Mouse (Mus musculus): ENCODE results near the gene Nprl3. TPM values are rescaled to one million over a fixed set of nuclear protein-coding genes. Genes with fewer than 3 reads are reported as not detected.
"Not testable (repeated sequence)": the region's sequence is repeated elsewhere in the genome, so short reads cannot be mapped to it uniquely, and the experiment has no call there.

Gene Nprl3
- polyA plus RNA-seq, 1 experiment = 71.9 TPM

- Histone ChIP-seq H3K27ac (ENCODE audit: insufficient read depth, low read depth, low read length) (no peak overlapping the region), H3K4me1 (ENCODE audit: control insufficient read depth, insufficient read depth, low read length) (no peaks in the 10 kb centered on the region), H3K4me3 (ENCODE audit: insufficient read depth, low read depth, low read length) (no peak overlapping the region), H3K27me3 (replicated peaks; ENCODE audit: control insufficient read depth, insufficient read depth, low read length) (no peaks in the 10 kb centered on the region), H3K36me3 (ENCODE audit: control insufficient read depth, insufficient read depth, low read length) (peaks cover under 1% of the 10 kb centered on the region; the same call in 1 of the 2 replicates)
- TF ChIP-seq CTCF (conservative IDR thresholded peaks at IDR 0.05; ENCODE audit: insufficient read depth, insufficient read length, low read depth, low read length) = no peak
- TF ChIP-seq POLR2A (IDR thresholded peaks at IDR 0.05; ENCODE audit: low read depth, low read length) = no peak
- no peak for DNase-seq
- WGBS = 90% methylated on average over 18 of the region's 18 CpGs
Observed at GRCm38 (mm10) chr11:32215372-32216162, 51.9 kb downstream of the Nprl3 start.

GRCm38 (mm10) chr11:32210623-32211022 lies 56.9 kb downstream of the Nprl3 start:
- H3K4me3 ChIP-seq (ENCODE audit: insufficient read depth, low read depth, low read length) = no peak overlapping the region
- H3K36me3 ChIP-seq (ENCODE audit: control insufficient read depth, insufficient read depth, low read length) = peaks cover 5% of the 10 kb centered on the region; the same call in 1 of the 2 replicates
- TF ChIP-seq CTCF (conservative IDR thresholded peaks at IDR 0.05; ENCODE audit: insufficient read depth, insufficient read length, low read depth, low read length) (no peak), POLR2A (IDR thresholded peaks at IDR 0.05; ENCODE audit: low read depth, low read length) (no peak)
- no peaks in the 10 kb centered on the region for H3K27me3 ChIP-seq (replicated peaks; ENCODE audit: control insufficient read depth, insufficient read depth, low read length)
- no peak overlapping the region for H3K27ac ChIP-seq (ENCODE audit: insufficient read depth, low read depth, low read length)
- no peak for DNase-seq
- H3K4me1 ChIP-seq (ENCODE audit: control insufficient read depth, insufficient read depth, low read length) = no peaks in the 10 kb centered on the region
- 88% methylated on average over 9 of the region's 9 CpGs for WGBS

- WGBS = under 1% methylated on average over 52 of the region's 52 CpGs
- peak; percentile 99 for DNase-seq
Observed at GRCm38 (mm10) chr11:32205058-32205873, 62.2 kb downstream of the Nprl3 start, which contains the start of gene Snrnp25. Gene Snrnp25 (plus strand): TSS chr11:32205415.

GRCm38 (mm10) chr11:32201922-32202685 lies 65.4 kb downstream of the Nprl3 start:
- Histone ChIP-seq H3K36me3 (ENCODE audit: control insufficient read depth, insufficient read depth, low read length) (no peaks in the 10 kb centered on the region), H3K27ac (ENCODE audit: insufficient read depth, low read depth, low read length) (no peak overlapping the region), H3K4me3 (ENCODE audit: insufficient read depth, low read depth, low read length) (no peak overlapping the region), H3K27me3 (replicated peaks; ENCODE audit: control insufficient read depth, insufficient read depth, low read length) (no peaks in the 10 kb centered on the region), H3K4me1 (ENCODE audit: control insufficient read depth, insufficient read depth, low read length) (no peaks in the 10 kb centered on the region)
- no peak for DNase-seq
- TF ChIP-seq POLR2A (IDR thresholded peaks at IDR 0.05; ENCODE audit: low read depth, low read length) (no peak), CTCF (conservative IDR thresholded peaks at IDR 0.05; ENCODE audit: insufficient read depth, insufficient read length, low read depth, low read length) (no peak)
- WGBS = 74% methylated on average over 11 of the region's 11 CpGs

More at GRCm38 (mm10) chr11:32205058-32205873, 62.2 kb downstream of the Nprl3 start, which contains the start of gene Snrnp25:
- H3K4me1 ChIP-seq (ENCODE audit: control insufficient read depth, insufficient read depth, low read length) = no peaks in the 10 kb centered on the region
- H3K4me3 ChIP-seq (ENCODE audit: insufficient read depth, low read depth, low read length) = peak within 1 kb of the TSS; percentile 80
- H3K36me3 ChIP-seq (ENCODE audit: control insufficient read depth, insufficient read depth, low read length) = 0 out of 2 replicates have a peak, but pooled peaks cover 2% of the 10 kb centered on the region
- H3K27ac ChIP-seq (ENCODE audit: insufficient read depth, low read depth, low read length) = no peak within 1 kb of the TSS
- TF ChIP-seq POLR2A (IDR thresholded peaks at IDR 0.05; ENCODE audit: low read depth, low read length) (no peak), CTCF (conservative IDR thresholded peaks at IDR 0.05; ENCODE audit: insufficient read depth, insufficient read length, low read depth, low read length) (peak; percentile 41; the same call in 1 of the 2 replicates)
- no peaks in the 10 kb centered on the region for H3K27me3 ChIP-seq (replicated peaks; ENCODE audit: control insufficient read depth, insufficient read depth, low read length)

- not testable (repeated sequence) for DNase-seq; H3K36me3 ChIP-seq (ENCODE audit: control insufficient read depth, insufficient read depth, low read length); H3K27ac ChIP-seq (ENCODE audit: insufficient read depth, low read depth, low read length); H3K4me3 ChIP-seq (ENCODE audit: insufficient read depth, low read depth, low read length); H3K4me1 ChIP-seq (ENCODE audit: control insufficient read depth, insufficient read depth, low read length); H3K27me3 ChIP-seq (replicated peaks; ENCODE audit: control insufficient read depth, insufficient read depth, low read length)
- WGBS = 54% methylated on average over 1 of the region's 1 CpGs
Observed at GRCm38 (mm10) chr11:32200992-32201391, 66.5 kb downstream of the Nprl3 start.

GRCm38 (mm10) chr11:32200075-32200601 lies 67.4 kb downstream of the Nprl3 start, which contains the start of gene Il9r:
Gene Il9r (minus strand): TSS chr11:32200279.
- Histone ChIP-seq H3K27me3 (replicated peaks; ENCODE audit: control insufficient read depth, insufficient read depth, low read length) (no peaks in the 10 kb centered on the region), H3K27ac (ENCODE audit: insufficient read depth, low read depth, low read length) (no peak within 1 kb of the TSS), H3K36me3 (ENCODE audit: control insufficient read depth, insufficient read depth, low read length) (no peaks in the 10 kb centered on the region), H3K4me1 (ENCODE audit: control insufficient read depth, insufficient read depth, low read length) (no peaks in the 10 kb centered on the region), H3K4me3 (ENCODE audit: insufficient read depth, low read depth, low read length) (no peak within 1 kb of the TSS)
- DNase-seq = no peak
- WGBS = 59% methylated on average over 10 of the region's 10 CpGs
- TF ChIP-seq POLR2A (IDR thresholded peaks at IDR 0.05; ENCODE audit: low read depth, low read length) (no peak), CTCF (conservative IDR thresholded peaks at IDR 0.05; ENCODE audit: insufficient read depth, insufficient read length, low read depth, low read length) (no peak)

Data from kidney, adult 2 months (tissue).